Mouse (Mus musculus) heart, postnatal 36 days (tissue): ENCODE measurements around the gene Lhpp. TPM values are rescaled to one million over a fixed set of nuclear protein-coding genes. Genes with fewer than 3 reads are reported as not detected.

ENCODE experiments used
- total RNA-seq, 2 experiments: library from RNA; stranded (reverse); gene quantifications; 2 replicates each; pipeline ENCODE4 v1.2.3; 2021

Gene Lhpp
- total RNA-seq, 2 experiments from 2014 or later = 14.2 to 15.0 TPM

Other genes with a start within 250 kb of the Lhpp start
- 100 to 1,000 TPM; 169 to 175 TPM for gene Oat, start 34.2 kb upstream of the Lhpp start, total RNA-seq
- gene Nkx1-2, start 11.0 kb upstream of the Lhpp start, total RNA-seq = not detected
- gene Fam53b, start 203.2 kb downstream of the Lhpp start, total RNA-seq = 10 to 100 TPM; 22.7 to 25.5 TPM
- gene Eef1akmt2, start 242.0 kb downstream of the Lhpp start, total RNA-seq = 10 to 100 TPM in 1 of 2 experiments, 1 to 10 TPM in 1; 8.3 to 10.4 TPM
- 10 to 100 TPM; 18.8 to 23.3 TPM for gene Abraxas2, start 248.6 kb downstream of the Lhpp start, total RNA-seq